ENCODE assay signal across 7 mouse cellular contexts in genomic region chr4:134453619-134454400, GRCm38 (mm10). TPM values are rescaled to one million over a fixed set of nuclear protein-coding genes. Genes with fewer than 3 reads are reported as not detected.
DNase-seq lines count a peak whose midpoint lies in the region; ATAC-seq and TF ChIP-seq lines count a peak whose summit lies in the region.

No protein-coding gene starts in this region.

- no peak for TF ChIP-seq EP300 in stomach, postnatal 0 days (optimal IDR thresholded peaks at IDR 0.05)

- DNase-seq in stomach, postnatal 0 days (ENCODE audit: low spot score), result no peak
- peak; percentile 30 for DNase-seq in kidney, postnatal 14 days
- DNase-seq in thymus, postnatal 4 days, result peak; percentile 51
- no peak for DNase-seq in frontal cortex, adult 2 months (ENCODE audit: extremely low spot score in 1 of 2, low spot score in 1 of 2)
- DNase-seq in heart, postnatal 14 days, result no peak

- H3K27ac ChIP-seq in stomach, embryonic 15.5 days, result no peak overlapping the region
- H3K27ac ChIP-seq in stomach, postnatal 0 days (replicated peaks), result no peak overlapping the region
- no peak overlapping the region for H3K27ac ChIP-seq in embryonic facial prominence, embryonic 12.5 days

- ATAC-seq in stomach, embryonic 15.5 days (ENCODE audit: insufficient read depth, low FRiP score, low read depth), result no peak
- no peak for ATAC-seq in stomach, postnatal 0 days (ENCODE audit: low FRiP score, low TSS enrichment)
- no peak for ATAC-seq in embryonic facial prominence, embryonic 12.5 days (ENCODE audit: insufficient number of reproducible peaks, insufficient read depth, low FRiP score, low TSS enrichment)

- peak overlapping the region; percentile 38 for H3K4me2 ChIP-seq in stomach, embryonic 15.5 days
- no peak overlapping the region for H3K4me2 ChIP-seq in stomach, postnatal 0 days (replicated peaks; ENCODE audit: low read depth)
- peak overlapping the region; percentile 35 for H3K4me2 ChIP-seq in embryonic facial prominence, embryonic 12.5 days (replicated peaks)

- no peak for TF ChIP-seq CTCF in stomach, postnatal 0 days (IDR thresholded peaks at IDR 0.05; ENCODE audit: low read depth)

- H3K4me3 ChIP-seq in stomach, embryonic 15.5 days (replicated peaks), result no peak overlapping the region
- H3K4me3 ChIP-seq in stomach, postnatal 0 days (ENCODE audit: low read depth, low read length), result no peak overlapping the region
- peak overlapping the region; percentile 16; the same call in 1 of the 2 replicates for H3K4me3 ChIP-seq in embryonic facial prominence, embryonic 12.5 days

- intact Hi-C loops in heart, postnatal 14 days (cut with DNase I), result no loop called here

- H3K4me1 ChIP-seq in stomach, embryonic 15.5 days, result peaks cover 11% of the 10 kb centered on the region
- no peaks in the 10 kb centered on the region; the same call in 1 of the 2 replicates for H3K4me1 ChIP-seq in stomach, postnatal 0 days (replicated peaks; ENCODE audit: control insufficient read depth, insufficient read depth)
- H3K4me1 ChIP-seq in embryonic facial prominence, embryonic 12.5 days, result peaks cover 14% of the 10 kb centered on the region

- H3K9me3 ChIP-seq in stomach, embryonic 15.5 days, result no peaks in the 10 kb centered on the region
- H3K9me3 ChIP-seq in stomach, postnatal 0 days (ENCODE audit: control insufficient read depth, low read length), result no peaks in the 10 kb centered on the region
- no peaks in the 10 kb centered on the region for H3K9me3 ChIP-seq in embryonic facial prominence, embryonic 12.5 days

- 30% methylated on average over 34 of the region's 34 CpGs for WGBS in stomach, embryonic 15.5 days
- WGBS in stomach, postnatal 0 days, result 40% methylated on average over 34 of the region's 34 CpGs
- 25% methylated on average over 34 of the region's 34 CpGs for WGBS in embryonic facial prominence, embryonic 12.5 days

- H3K36me3 ChIP-seq in stomach, embryonic 15.5 days, result no peaks in the 10 kb centered on the region
- no peaks in the 10 kb centered on the region for H3K36me3 ChIP-seq in stomach, postnatal 0 days (ENCODE audit: control insufficient read depth, insufficient read depth, low read length)
- H3K36me3 ChIP-seq in embryonic facial prominence, embryonic 12.5 days, result no peaks in the 10 kb centered on the region

- H3K9ac ChIP-seq in stomach, embryonic 15.5 days, result no peak overlapping the region
- H3K9ac ChIP-seq in stomach, postnatal 0 days (ENCODE audit: low read length), result no peak overlapping the region
- H3K9ac ChIP-seq in embryonic facial prominence, embryonic 12.5 days, result no peak overlapping the region

- H3K27me3 ChIP-seq in stomach, embryonic 15.5 days (replicated peaks), result 0 out of 2 replicates have a peak, but pooled peaks cover 6% of the 10 kb centered on the region
- no peaks in the 10 kb centered on the region for H3K27me3 ChIP-seq in stomach, postnatal 0 days (ENCODE audit: control insufficient read depth, insufficient read depth, low read length)
- peaks cover 41% of the 10 kb centered on the region for H3K27me3 ChIP-seq in embryonic facial prominence, embryonic 12.5 days

RNA-seq across cellular contexts. Expression of gene Stmn1, which starts 14.3 kb away (rescaled TPM):
- 1,192 and 1,334 TPM in 2 replicates for polyA plus RNA-seq in stomach, embryonic 15.5 days (2015; fragmentation: Nextera tagmentation; extraction: Ambion mirVana)
- polyA plus RNA-seq in stomach, postnatal 0 days (2015; fragmentation: Nextera tagmentation; extraction: Ambion mirVana), result 358 and 380 TPM in 2 replicates
- polyA plus RNA-seq in embryonic facial prominence, embryonic 12.5 days (2016; fragmentation: Nextera tagmentation; extraction: Ambion mirVana), result 2,563 and 2,644 TPM in 2 replicates
- 976 and 1,019 TPM in 2 replicates for polyA plus RNA-seq in frontal cortex, adult 2 months (2012; rRNA removed)
- 10 to 100 TPM; 50.0 to 79.2 TPM for total RNA-seq in heart, postnatal 14 days (2021)

RNA-seq across cellular contexts. Expression of gene Paqr7, which starts 42.7 kb away (rescaled TPM):
- polyA plus RNA-seq in stomach, embryonic 15.5 days (2015; fragmentation: Nextera tagmentation; extraction: Ambion mirVana), result 6.4 and 6.7 TPM in 2 replicates
- 51.8 and 56.4 TPM in 2 replicates for polyA plus RNA-seq in stomach, postnatal 0 days (2015; fragmentation: Nextera tagmentation; extraction: Ambion mirVana)
- 3.3 and 3.4 TPM in 2 replicates for polyA plus RNA-seq in embryonic facial prominence, embryonic 12.5 days (2016; fragmentation: Nextera tagmentation; extraction: Ambion mirVana)
- 60.0 and 65.6 TPM in 2 replicates for polyA plus RNA-seq in frontal cortex, adult 2 months (2012; rRNA removed)
- 10 to 100 TPM; 15.5 to 19.6 TPM for total RNA-seq in heart, postnatal 14 days (2021)

RNA-seq across cellular contexts. Expression of gene Aunip, which starts 57.0 kb away (rescaled TPM):
- 12.7 and 14.0 TPM in 2 replicates for polyA plus RNA-seq in stomach, embryonic 15.5 days (2015; fragmentation: Nextera tagmentation; extraction: Ambion mirVana)
- polyA plus RNA-seq in stomach, postnatal 0 days (2015; fragmentation: Nextera tagmentation; extraction: Ambion mirVana), result 3.5 and 3.8 TPM in 2 replicates
- 11.6 and 13.1 TPM in 2 replicates for polyA plus RNA-seq in embryonic facial prominence, embryonic 12.5 days (2016; fragmentation: Nextera tagmentation; extraction: Ambion mirVana)
- 0.50 TPM in 1 of 2 replicates, not detected in the other for polyA plus RNA-seq in frontal cortex, adult 2 months (2012; rRNA removed)
- under 1 TPM in 1 of 2 experiments, not detected in 1; 0.68 TPM for total RNA-seq in heart, postnatal 14 days (2021)

RNA-seq across cellular contexts. Expression of gene Pafah2, which starts 57.7 kb away (rescaled TPM):
- polyA plus RNA-seq in stomach, embryonic 15.5 days (2015; fragmentation: Nextera tagmentation; extraction: Ambion mirVana), result 17.8 and 20.9 TPM in 2 replicates
- 16.8 and 17.1 TPM in 2 replicates for polyA plus RNA-seq in stomach, postnatal 0 days (2015; fragmentation: Nextera tagmentation; extraction: Ambion mirVana)
- polyA plus RNA-seq in embryonic facial prominence, embryonic 12.5 days (2016; fragmentation: Nextera tagmentation; extraction: Ambion mirVana), result 11.2 and 11.7 TPM in 2 replicates
- polyA plus RNA-seq in frontal cortex, adult 2 months (2012; rRNA removed), result 11.4 and 12.4 TPM in 2 replicates
- 1 to 10 TPM; 7.5 to 8.6 TPM for total RNA-seq in heart, postnatal 14 days (2021)

Comparison
In these comparisons a context has a peak if more than half of its experiments do, and no peak if none do; other contexts are left out.
1. DNase-seq: peak in kidney, postnatal 14 days (single experiment) and thymus, postnatal 4 days (single experiment); none in stomach, postnatal 0 days (single experiment), frontal cortex, adult 2 months (0 of 2) and heart, postnatal 14 days (0 of 2).